Mouse (Mus musculus): Measurements from ENCODE around the gene Ces1c.

DNA sequence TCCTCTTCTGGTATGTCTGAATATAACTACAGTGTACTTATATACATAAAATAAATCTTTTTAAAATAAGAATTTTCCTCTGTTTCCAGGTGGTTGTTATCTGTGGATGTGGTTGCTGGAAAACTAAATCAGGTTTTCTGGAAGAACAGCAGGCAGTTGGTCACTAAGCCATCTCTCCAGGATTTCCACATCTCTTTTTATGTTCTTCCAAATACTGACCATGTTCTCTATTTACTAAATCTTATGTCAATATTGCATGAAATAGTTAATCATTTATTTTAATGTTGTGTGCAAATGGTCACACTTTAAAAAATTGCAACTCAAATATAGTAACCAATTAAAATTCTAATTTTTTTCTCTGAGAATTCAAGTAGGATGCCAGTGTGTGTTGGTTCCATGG, 16.2 kb upstream of the Ces1c start:
- TF ChIP-seq EP300 (IDR thresholded peaks at IDR 0.05; ENCODE audit: low read depth): no peak
- no peak for TF ChIP-seq CTCF (IDR thresholded peaks at IDR 0.05; ENCODE audit: low read depth)

Measured in heart, postnatal 0 days (tissue).